Mouse (Mus musculus): ENCODE measurements around the gene Rph3al. TPM values are rescaled to one million over a fixed set of nuclear protein-coding genes. Genes with fewer than 3 reads are reported as not detected.

Gene Rph3al
- polyA plus RNA-seq, 1 experiment from 2014 or later: 2.2 TPM

DNA sequence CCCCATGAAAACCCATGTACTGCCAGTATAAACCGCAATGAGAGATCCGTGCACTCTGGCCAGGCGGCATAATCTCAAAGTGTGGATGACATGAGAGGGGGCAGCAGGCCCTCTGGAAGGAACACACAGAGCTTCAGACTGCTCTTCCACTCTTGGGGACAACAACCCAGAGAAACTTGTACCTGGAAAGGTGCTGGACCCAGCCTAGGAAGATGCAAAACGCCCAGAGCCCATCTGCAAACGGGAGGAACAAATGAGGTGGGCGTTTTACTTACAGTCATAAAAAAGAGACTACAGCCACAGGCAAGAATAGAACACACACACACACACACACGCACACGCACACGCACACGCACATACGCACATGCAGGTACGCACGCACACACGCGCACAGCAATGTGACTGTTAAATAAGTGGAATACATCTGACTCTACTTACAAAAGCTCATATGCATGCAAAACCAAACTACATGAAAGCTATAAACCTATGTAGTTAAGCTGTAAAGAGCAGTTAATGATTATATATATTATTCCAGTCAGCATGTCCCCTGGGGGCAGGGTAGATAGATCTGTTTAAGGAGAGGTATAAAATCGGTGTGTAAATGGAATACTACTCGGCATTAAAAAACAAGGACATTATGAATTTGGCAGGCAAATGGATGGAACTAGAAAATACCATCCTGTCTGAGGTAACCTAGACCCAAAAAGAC lies 19.0 kb upstream of the Rph3al start:
- Histone ChIP-seq H3K36me3 (ENCODE audit: control insufficient read depth, insufficient read depth, low read length) (no peaks in the 10 kb centered on the region), H3K27ac (ENCODE audit: low read depth, low read length) (no peak overlapping the region), H3K4me3 (ENCODE audit: low read depth, low read length) (no peak overlapping the region), H3K27me3 (ENCODE audit: control insufficient read depth, insufficient read depth, low read length) (no peaks in the 10 kb centered on the region), H3K4me1 (replicated peaks; ENCODE audit: control insufficient read depth, insufficient read depth, low read length) (0 out of 2 replicates have a peak, but pooled peaks cover 3% of the 10 kb centered on the region), H3K9me3 (ENCODE audit: control insufficient read depth, low read length) (no peaks in the 10 kb centered on the region), H3K4me2 (replicated peaks; ENCODE audit: low read depth, low read length) (no peak overlapping the region), H3K9ac (ENCODE audit: low read depth, low read length) (no peak overlapping the region)
- WGBS: 93% methylated on average over 17 of the region's 17 CpGs
- DNase-seq (ENCODE audit: low spot score): no peak
- no peak for ATAC-seq (ENCODE audit: low FRiP score)

DNA sequence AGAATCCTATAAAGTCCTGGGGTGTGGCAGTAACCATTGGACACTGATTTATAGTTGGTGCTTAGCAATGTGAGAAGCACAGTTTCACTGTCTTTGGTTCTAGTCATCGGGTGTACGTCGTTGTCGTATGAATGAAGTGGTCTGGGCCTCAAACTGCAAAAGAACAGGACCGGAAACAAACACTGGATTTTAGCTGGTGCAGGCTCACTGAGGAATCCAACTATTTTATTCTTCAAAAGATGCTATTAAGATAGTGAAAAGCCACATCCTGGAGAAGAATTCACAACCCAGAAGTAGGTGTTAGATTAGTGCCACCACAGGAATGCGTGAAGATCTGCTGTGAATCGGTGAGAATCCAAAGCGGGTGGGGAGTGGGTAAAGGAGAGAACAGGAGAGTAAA lies 18.4 kb upstream of the Rph3al start:
- DNase-seq (ENCODE audit: low spot score): no peak
- Histone ChIP-seq H3K36me3 (ENCODE audit: control insufficient read depth, insufficient read depth, low read length) (no peaks in the 10 kb centered on the region), H3K27ac (ENCODE audit: low read depth, low read length) (no peak overlapping the region), H3K4me2 (replicated peaks; ENCODE audit: low read depth, low read length) (no peak overlapping the region), H3K4me3 (ENCODE audit: low read depth, low read length) (no peak overlapping the region), H3K9me3 (ENCODE audit: control insufficient read depth, low read length) (no peaks in the 10 kb centered on the region), H3K27me3 (ENCODE audit: control insufficient read depth, insufficient read depth, low read length) (no peaks in the 10 kb centered on the region), H3K9ac (ENCODE audit: low read depth, low read length) (no peak overlapping the region), H3K4me1 (replicated peaks; ENCODE audit: control insufficient read depth, insufficient read depth, low read length) (no peaks in the 10 kb centered on the region)
- WGBS: 80% methylated on average over 8 of the region's 8 CpGs
- ATAC-seq (ENCODE audit: low FRiP score): no peak

DNA sequence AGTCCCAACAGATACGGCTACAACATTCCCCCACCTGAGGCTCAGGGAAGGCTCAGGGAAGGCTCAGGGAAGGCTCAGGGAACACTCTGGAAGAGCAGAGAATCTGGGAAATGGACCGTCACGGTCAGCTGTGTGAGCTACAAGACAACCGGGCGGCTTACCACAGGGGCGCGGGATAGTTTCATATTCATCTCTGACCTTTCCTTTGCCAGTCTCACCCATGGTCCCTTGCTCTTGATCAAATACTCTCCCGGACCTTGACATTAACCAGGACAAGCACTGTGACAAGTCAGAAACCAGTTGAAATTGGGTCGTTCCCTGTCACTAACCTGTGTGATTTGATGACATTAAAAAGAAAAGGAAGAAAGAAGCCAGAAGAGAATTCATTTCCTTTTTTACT lies 16.7 kb upstream of the Rph3al start:
- Histone ChIP-seq H3K9ac (ENCODE audit: low read depth, low read length) (no peak overlapping the region), H3K27me3 (ENCODE audit: control insufficient read depth, insufficient read depth, low read length) (no peaks in the 10 kb centered on the region), H3K9me3 (ENCODE audit: control insufficient read depth, low read length) (no peaks in the 10 kb centered on the region), H3K4me3 (ENCODE audit: low read depth, low read length) (no peak overlapping the region), H3K4me2 (replicated peaks; ENCODE audit: low read depth, low read length) (no peak overlapping the region), H3K27ac (ENCODE audit: low read depth, low read length) (no peak overlapping the region), H3K36me3 (ENCODE audit: control insufficient read depth, insufficient read depth, low read length) (no peaks in the 10 kb centered on the region), H3K4me1 (replicated peaks; ENCODE audit: control insufficient read depth, insufficient read depth, low read length) (no peaks in the 10 kb centered on the region)
- WGBS: 92% methylated on average over 9 of the region's 9 CpGs
- DNase-seq (ENCODE audit: low spot score) (no peak), ATAC-seq (ENCODE audit: low FRiP score) (no peak)

DNA sequence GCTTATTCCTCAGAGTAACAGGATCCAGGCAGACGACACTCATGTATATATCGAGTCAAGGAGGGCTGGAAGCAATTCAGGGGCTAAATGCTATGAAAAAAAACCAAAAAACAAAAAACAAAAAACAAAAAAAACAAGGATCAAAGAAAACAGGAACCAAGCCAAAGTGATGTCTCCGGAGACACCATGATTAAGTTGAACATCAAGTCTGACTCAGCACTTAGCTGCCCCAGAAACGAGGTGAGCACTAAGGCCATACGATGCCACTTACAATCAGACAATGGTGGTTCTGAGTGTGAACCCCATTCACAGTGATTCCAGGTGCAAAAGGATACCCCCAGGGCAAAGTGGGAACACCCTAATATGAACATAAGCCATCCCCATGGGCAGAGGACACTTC lies 13.7 kb upstream of the Rph3al start:
- Histone ChIP-seq H3K4me3 (ENCODE audit: low read depth, low read length) (no peak overlapping the region), H3K9me3 (ENCODE audit: control insufficient read depth, low read length) (no peaks in the 10 kb centered on the region), H3K36me3 (ENCODE audit: control insufficient read depth, insufficient read depth, low read length) (no peaks in the 10 kb centered on the region), H3K4me1 (replicated peaks; ENCODE audit: control insufficient read depth, insufficient read depth, low read length) (no peaks in the 10 kb centered on the region), H3K27me3 (ENCODE audit: control insufficient read depth, insufficient read depth, low read length) (no peaks in the 10 kb centered on the region), H3K4me2 (replicated peaks; ENCODE audit: low read depth, low read length) (no peak overlapping the region), H3K27ac (ENCODE audit: low read depth, low read length) (no peak overlapping the region), H3K9ac (ENCODE audit: low read depth, low read length) (no peak overlapping the region)
- DNase-seq (ENCODE audit: low spot score) (no peak), ATAC-seq (ENCODE audit: low FRiP score) (no peak)
- WGBS: 84% methylated on average over 5 of the region's 5 CpGs

DNA sequence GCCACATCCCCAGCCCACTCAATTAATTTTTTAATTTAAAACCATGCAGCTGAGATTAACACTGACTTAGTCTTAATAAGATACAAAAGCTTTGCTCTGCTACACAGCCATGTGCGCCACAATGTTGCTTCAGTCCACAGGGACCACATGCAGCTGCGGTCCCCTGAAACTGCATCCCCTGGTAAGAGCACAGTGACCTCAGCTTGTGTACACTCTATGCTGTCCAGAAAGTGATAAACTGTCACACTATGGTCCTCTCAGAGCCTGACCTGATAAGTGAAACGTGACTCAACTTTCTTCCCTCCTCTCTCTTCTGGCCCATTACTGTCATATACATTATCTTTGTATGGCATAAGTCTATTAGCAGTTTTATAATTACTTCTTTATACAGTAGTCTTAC lies 12.2 kb upstream of the Rph3al start:
- H3K27me3 ChIP-seq (ENCODE audit: control insufficient read depth, insufficient read depth, low read length): no peaks in the 10 kb centered on the region
- peaks cover 7% of the 10 kb centered on the region; the same call in 1 of the 2 replicates for H3K4me1 ChIP-seq (replicated peaks; ENCODE audit: control insufficient read depth, insufficient read depth, low read length)
- H3K27ac ChIP-seq (ENCODE audit: low read depth, low read length): no peak overlapping the region
- H3K4me2 ChIP-seq (replicated peaks; ENCODE audit: low read depth, low read length): no peak overlapping the region
- WGBS: 76% methylated on average over 3 of the region's 3 CpGs
- no peaks in the 10 kb centered on the region for H3K36me3 ChIP-seq (ENCODE audit: control insufficient read depth, insufficient read depth, low read length)
- H3K9me3 ChIP-seq (ENCODE audit: control insufficient read depth, low read length): no peaks in the 10 kb centered on the region
- ATAC-seq (ENCODE audit: low FRiP score): no peak
- H3K4me3 ChIP-seq (ENCODE audit: low read depth, low read length): no peak overlapping the region
- no peak overlapping the region for H3K9ac ChIP-seq (ENCODE audit: low read depth, low read length)
- no peak for DNase-seq (ENCODE audit: low spot score)

DNA sequence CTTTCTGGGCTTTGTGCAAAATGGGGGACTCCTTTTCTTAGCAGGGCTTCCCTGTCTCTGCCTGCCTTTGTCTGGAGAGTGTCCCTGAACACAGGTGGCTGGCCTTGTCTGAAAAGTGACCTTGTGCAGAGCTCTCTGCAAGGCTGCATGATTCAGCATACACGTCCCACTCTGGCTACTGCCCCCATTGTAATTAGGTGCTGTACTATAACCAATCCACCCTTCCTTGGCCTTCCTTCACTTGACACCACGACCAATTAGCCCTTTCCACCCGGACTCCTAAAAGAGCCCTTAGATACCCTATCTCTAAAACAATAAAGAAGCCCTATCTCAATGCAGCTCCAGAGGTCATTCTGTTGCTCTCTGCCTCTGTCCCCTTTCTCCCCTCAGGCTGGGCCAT lies 10.6 kb upstream of the Rph3al start:
- H3K27ac ChIP-seq (ENCODE audit: low read depth, low read length): no peak overlapping the region
- no peak overlapping the region for H3K4me2 ChIP-seq (replicated peaks; ENCODE audit: low read depth, low read length)
- H3K9ac ChIP-seq (ENCODE audit: low read depth, low read length): no peak overlapping the region
- H3K36me3 ChIP-seq (ENCODE audit: control insufficient read depth, insufficient read depth, low read length): no peaks in the 10 kb centered on the region
- 52% methylated on average over 3 of the region's 3 CpGs for WGBS
- H3K9me3 ChIP-seq (ENCODE audit: control insufficient read depth, low read length): no peaks in the 10 kb centered on the region
- ATAC-seq (ENCODE audit: low FRiP score) (no peak), DNase-seq (ENCODE audit: low spot score) (no peak)
- peaks cover 7% of the 10 kb centered on the region; the same call in 1 of the 2 replicates for H3K4me1 ChIP-seq (replicated peaks; ENCODE audit: control insufficient read depth, insufficient read depth, low read length)
- H3K4me3 ChIP-seq (ENCODE audit: low read depth, low read length): no peak overlapping the region
- H3K27me3 ChIP-seq (ENCODE audit: control insufficient read depth, insufficient read depth, low read length): no peaks in the 10 kb centered on the region

DNA sequence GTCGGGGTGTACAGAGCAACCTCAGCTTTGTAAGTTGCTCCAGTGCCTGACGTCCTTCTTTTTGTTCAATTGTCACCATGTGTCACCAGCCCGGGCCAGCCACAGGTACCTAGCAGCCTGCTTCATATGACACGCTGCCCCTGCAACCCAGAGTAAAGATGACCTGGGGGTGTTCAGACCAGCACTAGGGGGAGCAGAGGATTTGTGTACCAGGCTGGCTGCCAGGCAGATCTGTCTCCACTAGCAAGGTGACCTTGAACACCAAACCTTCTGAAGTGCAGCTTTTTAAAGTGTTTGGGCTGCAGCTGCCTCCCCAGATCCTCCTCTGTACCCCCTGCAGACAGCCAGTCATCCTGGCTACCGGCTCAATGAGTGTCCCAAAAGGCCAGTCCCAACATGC lies 9.0 kb upstream of the Rph3al start:
- no peak overlapping the region for H3K27ac ChIP-seq (ENCODE audit: low read depth, low read length)
- H3K4me3 ChIP-seq (ENCODE audit: low read depth, low read length): no peak overlapping the region
- no peaks in the 10 kb centered on the region for H3K27me3 ChIP-seq (ENCODE audit: control insufficient read depth, insufficient read depth, low read length)
- H3K4me1 ChIP-seq (replicated peaks; ENCODE audit: control insufficient read depth, insufficient read depth, low read length): peaks cover 7% of the 10 kb centered on the region; the same call in 1 of the 2 replicates
- DNase-seq (ENCODE audit: low spot score) (no peak), ATAC-seq (ENCODE audit: low FRiP score) (no peak)
- WGBS: 32% methylated on average over 5 of the region's 5 CpGs
- H3K4me2 ChIP-seq (replicated peaks; ENCODE audit: low read depth, low read length): no peak overlapping the region
- H3K36me3 ChIP-seq (ENCODE audit: control insufficient read depth, insufficient read depth, low read length): no peaks in the 10 kb centered on the region
- H3K9ac ChIP-seq (ENCODE audit: low read depth, low read length): no peak overlapping the region
- H3K9me3 ChIP-seq (ENCODE audit: control insufficient read depth, low read length): no peaks in the 10 kb centered on the region

DNA sequence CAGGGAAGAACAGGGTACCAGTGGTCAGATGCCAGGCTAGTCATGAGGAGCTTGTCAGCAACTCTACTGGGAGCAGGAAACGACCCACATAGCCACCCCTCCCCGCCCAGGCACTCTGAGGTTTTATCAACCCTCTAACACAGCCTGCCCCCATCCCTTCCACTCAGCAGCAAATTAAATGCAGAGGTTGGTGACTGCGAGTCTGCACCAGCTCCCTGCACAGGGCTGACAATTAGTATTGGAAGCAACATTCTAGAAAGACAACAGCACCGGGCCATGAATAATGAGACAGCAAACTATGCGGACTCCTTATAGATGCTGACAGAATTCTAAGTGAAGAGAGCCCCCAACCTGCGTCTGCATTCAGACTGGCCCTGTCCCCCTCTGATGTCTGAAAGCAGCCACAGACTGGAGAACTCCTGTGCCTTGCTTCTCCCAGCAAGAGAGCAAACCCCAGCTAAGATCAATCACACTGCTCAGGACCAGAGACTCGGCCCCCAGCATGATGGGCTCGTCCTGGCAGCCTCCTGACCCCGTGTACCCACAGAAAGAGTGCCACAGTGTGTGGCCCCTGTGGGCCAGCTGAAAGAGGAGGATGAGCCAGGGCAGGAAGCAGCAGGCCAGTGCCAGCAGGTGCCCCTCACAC lies 7.7 kb upstream of the Rph3al start:
- Histone ChIP-seq H3K9me3 (ENCODE audit: control insufficient read depth, low read length) (no peaks in the 10 kb centered on the region), H3K4me2 (replicated peaks; ENCODE audit: low read depth, low read length) (no peak overlapping the region), H3K9ac (ENCODE audit: low read depth, low read length) (no peak overlapping the region), H3K4me3 (ENCODE audit: low read depth, low read length) (no peak overlapping the region), H3K27me3 (ENCODE audit: control insufficient read depth, insufficient read depth, low read length) (no peaks in the 10 kb centered on the region), H3K4me1 (replicated peaks; ENCODE audit: control insufficient read depth, insufficient read depth, low read length) (peaks cover 7% of the 10 kb centered on the region; the same call in 1 of the 2 replicates), H3K36me3 (ENCODE audit: control insufficient read depth, insufficient read depth, low read length) (no peaks in the 10 kb centered on the region), H3K27ac (ENCODE audit: low read depth, low read length) (peak overlapping the region; percentile 37; the same call in 1 of the 2 replicates)
- WGBS: 9% methylated on average over 9 of the region's 9 CpGs
- no peak for ATAC-seq (ENCODE audit: low FRiP score)
- peak; percentile 26 for DNase-seq (ENCODE audit: low spot score)

DNA sequence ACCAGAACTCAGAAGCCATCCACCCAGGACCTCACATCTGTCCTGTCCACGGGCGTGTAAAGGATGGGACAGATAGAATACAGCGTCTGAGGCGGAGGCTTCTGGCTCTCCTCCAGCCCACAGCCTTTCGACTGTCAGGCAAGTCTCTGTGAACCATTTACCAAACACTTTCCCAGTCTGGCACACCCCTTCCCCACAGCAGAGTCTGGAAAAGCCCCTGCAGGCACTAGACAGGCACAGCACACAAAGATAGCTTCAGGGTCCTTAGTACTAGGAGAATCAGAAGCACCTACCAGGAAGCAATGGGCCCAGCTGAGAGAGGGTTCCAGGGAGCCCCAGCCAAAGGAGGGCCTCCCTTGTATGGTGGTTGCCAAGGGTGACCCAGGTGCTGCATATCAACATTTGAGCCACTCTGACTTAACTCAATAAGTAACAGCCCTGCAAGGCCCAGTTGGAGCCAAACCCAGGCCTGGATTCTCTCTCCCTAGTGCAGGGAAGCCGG lies 808 bp downstream of the Rph3al start:
- peak; percentile 38 for DNase-seq (ENCODE audit: low spot score)
- ATAC-seq (ENCODE audit: low FRiP score): no peak
- Histone ChIP-seq H3K4me2 (replicated peaks; ENCODE audit: low read depth, low read length) (no peak overlapping the region), H3K4me3 (ENCODE audit: low read depth, low read length) (no peak overlapping the region), H3K9me3 (ENCODE audit: control insufficient read depth, low read length) (no peaks in the 10 kb centered on the region), H3K27me3 (ENCODE audit: control insufficient read depth, insufficient read depth, low read length) (no peaks in the 10 kb centered on the region), H3K36me3 (ENCODE audit: control insufficient read depth, insufficient read depth, low read length) (no peaks in the 10 kb centered on the region), H3K9ac (ENCODE audit: low read depth, low read length) (no peak overlapping the region), H3K4me1 (replicated peaks; ENCODE audit: control insufficient read depth, insufficient read depth, low read length) (peaks cover 7% of the 10 kb centered on the region; the same call in 1 of the 2 replicates), H3K27ac (ENCODE audit: low read depth, low read length) (no peak overlapping the region)
- WGBS: 40% methylated on average over 6 of the region's 6 CpGs
